Mouse (Mus musculus) spleen, adult 2 months (tissue): ENCODE data around the gene Tspan13. TPM values are rescaled to one million over a fixed set of nuclear protein-coding genes. Genes with fewer than 3 reads are reported as not detected.

ENCODE experiments used
- DNase-seq, 2 experiments: peaks; one replicate each; pipeline versions ENCODE4 v3.0.0 to v3.0.0-alpha.2; 2012 to 2021; ENCODE audit warnings: low spot score in 2 of 2, low read depth in 1 of 2
- H3K27ac ChIP-seq: fragments of 200-500 bp; 2 replicates; pipeline ENCODE4 v1.5.1; 2012; ENCODE audit warnings: low read length, inconsistent platforms; ENCODE audit not compliant: insufficient read depth
- H3K27me3 ChIP-seq: fragments of 200-500 bp; 2 replicates; pipeline ENCODE4 v1.6.1; 2012; ENCODE audit warnings: mild to moderate bottlenecking, moderate library complexity, low read length, inconsistent platforms; ENCODE audit not compliant: control insufficient read depth, insufficient read depth
- H3K36me3 ChIP-seq: fragments of 200-500 bp; 2 replicates; pipeline ENCODE4 v1.6.1; 2012; ENCODE audit warnings: mild to moderate bottlenecking, low read length, inconsistent platforms; ENCODE audit not compliant: control insufficient read depth, insufficient read depth
- H3K4me1 ChIP-seq: fragments of 200-500 bp; 2 replicates; pipeline ENCODE4 v1.6.1; 2011; ENCODE audit warnings: inconsistent platforms; ENCODE audit not compliant: control insufficient read depth, insufficient read depth, insufficient read length
- H3K4me3 ChIP-seq: fragments of 200-500 bp; 2 replicates; pipeline ENCODE4 v1.5.1; 2011; ENCODE audit warnings: mild to moderate bottlenecking, inconsistent platforms; ENCODE audit not compliant: insufficient read depth, insufficient read length; ENCODE audit errors: extremely low read depth
- CTCF ChIP-seq: fragments of 200-500 bp; IDR thresholded peaks from 2 replicates; pipeline ENCODE4 v1.5.1; 2011; ENCODE audit warnings: mild to moderate bottlenecking, inconsistent platforms; ENCODE audit not compliant: insufficient read depth, insufficient read length, insufficient replicate concordance; ENCODE audit errors: extremely low read depth
- POLR2A ChIP-seq: fragments of 200-500 bp; IDR thresholded peaks from 2 replicates; pipeline ENCODE4 v1.6.1; 2011; ENCODE audit warnings: low read depth, low read length, inconsistent platforms
- WGBS: fragments of 180-500 bp; shearing (Covaris S2); methylation state at CpG from one replicate; pipeline ENCODE4 v1.1.7; 2018; 5-methylcytosine and 5-hydroxymethylcytosine counted together
- polyA plus RNA-seq: library from polyadenylated mRNA; depleted of rRNA; stranded (reverse); fragments of >200 nt; gene quantifications from 2 replicates; pipeline ENCODE4 v1.2.3, GENCODE M21; 2012

The Tspan13 gene
- polyA plus RNA-seq, 1 experiment = 298 TPM

DNA sequence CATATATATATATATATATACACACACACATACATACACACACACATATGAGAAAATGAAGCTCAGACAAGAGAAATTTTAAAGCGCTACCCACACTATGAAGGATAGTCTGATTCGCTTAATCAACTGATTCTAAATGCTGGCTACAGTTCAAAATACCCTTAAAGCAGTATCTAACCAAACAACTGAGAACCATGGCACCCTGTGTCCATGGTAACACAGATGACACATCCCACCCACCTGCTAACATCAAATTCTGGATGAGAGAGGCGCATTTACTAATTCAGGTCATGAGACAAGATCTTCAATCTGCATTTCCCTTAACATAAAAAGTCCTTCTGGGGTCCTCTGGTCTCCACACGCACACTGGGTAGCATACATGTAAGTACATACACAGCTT, 16.2 kb downstream of the Tspan13 start:
- Histone ChIP-seq H3K27ac (no peak overlapping the region), H3K4me1 (peaks cover 14% of the 10 kb centered on the region; the same call in 1 of the 2 replicates), H3K27me3 (no peaks in the 10 kb centered on the region), H3K4me3 (no peak overlapping the region), H3K36me3 (no peaks in the 10 kb centered on the region; the same call in 1 of the 2 replicates)
- DNase-seq = no peak
- WGBS = 92% methylated on average over 4 of the region's 4 CpGs
- TF ChIP-seq POLR2A (no peak), CTCF (no peak)

DNA sequence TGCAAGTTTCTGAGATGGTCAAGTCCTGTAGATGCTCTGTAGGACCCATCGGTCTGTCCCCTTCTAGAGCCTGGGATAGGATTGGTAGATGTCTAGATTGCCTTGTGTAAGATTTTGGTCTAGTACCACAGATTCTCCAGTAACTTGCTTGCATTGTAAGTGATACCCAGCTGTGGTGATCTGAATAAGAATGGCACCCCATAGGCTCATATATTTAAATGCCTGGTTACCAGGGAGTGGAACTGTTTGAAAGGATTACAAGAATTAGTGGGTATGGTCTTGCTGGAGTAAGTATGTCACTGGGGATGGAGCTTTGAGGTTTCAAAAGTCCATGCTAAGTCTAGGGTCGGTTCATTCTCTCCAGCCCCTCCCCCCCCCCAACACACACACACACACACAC, 21.6 kb downstream of the Tspan13 start:
- H3K36me3 ChIP-seq = peaks cover 24% of the 10 kb centered on the region
- no peaks in the 10 kb centered on the region for H3K27me3 ChIP-seq
- no peak overlapping the region for H3K27ac ChIP-seq
- 100% methylated on average over 2 of the region's 2 CpGs for WGBS
- no peak for DNase-seq
- peaks cover 8% of the 10 kb centered on the region; the same call in 1 of the 2 replicates for H3K4me1 ChIP-seq
- no peak overlapping the region for H3K4me3 ChIP-seq
- TF ChIP-seq POLR2A (no peak), CTCF (no peak)

DNA sequence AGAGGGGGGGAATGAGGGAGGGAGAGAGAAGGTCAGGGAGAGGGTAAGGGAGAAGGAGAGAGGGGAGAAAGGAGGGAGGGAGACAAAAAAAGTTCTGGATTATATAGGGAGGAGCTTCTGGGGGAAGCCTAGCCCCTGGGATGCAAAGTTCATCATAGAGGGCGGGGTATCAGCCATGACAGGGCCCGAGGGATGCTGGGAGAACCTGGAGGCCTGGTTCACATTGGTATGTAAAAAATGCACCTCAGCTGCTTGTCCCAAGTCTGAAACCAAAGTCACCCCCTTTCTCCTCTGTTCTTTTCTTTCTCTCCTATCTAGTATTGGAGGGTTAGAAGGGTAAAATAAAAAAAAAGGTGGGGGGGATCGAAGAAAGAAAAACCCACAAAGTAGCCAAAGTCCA, 22.2 kb downstream of the Tspan13 start:
- no peak overlapping the region for H3K27ac ChIP-seq
- peaks cover 28% of the 10 kb centered on the region for H3K36me3 ChIP-seq
- no peak for DNase-seq
- H3K27me3 ChIP-seq = no peaks in the 10 kb centered on the region
- H3K4me3 ChIP-seq = no peak overlapping the region
- 88% methylated on average over 3 of the region's 3 CpGs for WGBS
- peaks cover 8% of the 10 kb centered on the region; the same call in 1 of the 2 replicates for H3K4me1 ChIP-seq
- TF ChIP-seq POLR2A (no peak), CTCF (no peak)

DNA sequence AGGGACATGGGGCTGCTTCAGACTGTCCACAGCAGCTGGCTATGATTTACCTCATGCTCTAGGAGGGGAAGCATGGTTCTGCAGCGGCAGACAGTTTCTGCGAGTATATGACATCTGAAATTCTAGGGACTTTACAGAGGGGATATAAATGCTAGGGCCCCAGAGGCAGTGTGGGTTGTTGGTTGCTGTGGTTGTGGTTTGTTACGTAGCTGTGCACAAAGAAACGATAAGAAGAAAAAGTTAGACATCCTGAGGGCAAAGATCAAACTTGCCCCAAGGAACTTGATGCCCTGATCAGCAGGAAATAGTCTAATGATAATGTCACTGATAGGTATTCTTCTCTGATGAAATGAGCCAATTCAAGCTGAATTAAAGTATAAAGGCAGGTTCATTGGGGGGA, 22.7 kb downstream of the Tspan13 start:
- Histone ChIP-seq H3K4me3 (no peak overlapping the region), H3K27me3 (no peaks in the 10 kb centered on the region), H3K27ac (no peak overlapping the region), H3K4me1 (peaks cover 7% of the 10 kb centered on the region; the same call in 1 of the 2 replicates), H3K36me3 (peaks cover 28% of the 10 kb centered on the region)
- WGBS = 42% methylated on average over 4 of the region's 4 CpGs
- TF ChIP-seq POLR2A = no peak
- no peak for TF ChIP-seq CTCF
- DNase-seq = no peak

DNA sequence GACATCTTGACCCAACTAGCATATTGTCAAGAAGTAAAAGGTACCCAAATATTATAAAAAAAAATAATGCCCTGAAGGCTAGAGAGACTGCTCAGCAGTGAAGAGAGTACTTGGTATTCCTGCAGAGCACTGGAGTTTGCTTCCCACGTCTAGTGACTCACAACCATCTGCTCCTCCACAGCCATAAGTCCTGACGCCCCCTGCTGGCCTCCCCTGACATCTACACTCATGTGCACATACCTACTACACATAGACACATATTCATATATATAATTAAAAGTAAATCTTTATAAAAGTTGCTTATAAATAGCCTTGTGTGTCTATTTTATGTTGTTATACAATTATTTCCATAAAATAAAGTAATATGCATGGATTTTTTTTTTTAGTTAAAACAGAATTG, 24.5 kb downstream of the Tspan13 start:
- Histone ChIP-seq H3K4me3 (no peak overlapping the region), H3K4me1 (peaks cover 3% of the 10 kb centered on the region; the same call in 1 of the 2 replicates), H3K27me3 (no peaks in the 10 kb centered on the region), H3K27ac (no peak overlapping the region), H3K36me3 (peaks cover 30% of the 10 kb centered on the region)
- no peak for DNase-seq
- no peak for TF ChIP-seq CTCF
- no peak for TF ChIP-seq POLR2A
- 96% methylated on average over 2 of the region's 2 CpGs for WGBS

DNA sequence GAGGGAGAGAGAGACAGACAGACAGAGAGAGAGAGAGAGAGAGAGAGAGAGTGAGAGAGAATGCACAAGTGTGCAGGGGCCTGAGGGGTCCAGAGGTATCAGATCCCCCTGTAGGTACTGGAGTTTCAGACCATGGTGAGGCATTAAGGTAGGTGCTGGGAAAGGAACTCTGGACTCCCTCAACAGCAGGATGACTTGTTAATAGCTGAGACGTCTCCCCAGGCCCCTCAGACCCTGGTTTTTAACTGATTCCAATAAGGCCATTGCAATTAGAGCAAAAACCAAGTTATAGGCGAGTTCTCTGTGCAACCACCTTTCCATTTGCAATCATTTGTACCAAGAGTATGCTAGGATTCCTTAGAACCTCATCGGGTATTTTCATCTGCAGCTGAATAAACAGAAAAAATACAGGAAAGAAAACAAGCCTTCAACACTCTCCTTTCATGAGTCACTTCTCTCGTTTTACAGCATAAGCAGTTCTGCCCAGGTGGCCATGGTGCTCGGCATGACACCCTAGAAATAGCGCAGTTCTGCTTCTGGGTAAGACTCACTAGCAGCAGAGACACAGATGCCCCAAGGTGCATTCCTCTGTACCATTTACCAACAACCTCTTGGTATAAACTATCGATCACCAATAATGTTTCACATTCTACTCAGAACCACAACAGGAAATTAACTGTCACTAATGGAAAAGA, 28.9 kb downstream of the Tspan13 start:
- Histone ChIP-seq H3K4me3 (no peak overlapping the region), H3K4me1 (no peaks in the 10 kb centered on the region), H3K36me3 (peaks cover 16% of the 10 kb centered on the region), H3K27me3 (no peaks in the 10 kb centered on the region), H3K27ac (no peak overlapping the region)
- TF ChIP-seq CTCF = no peak
- TF ChIP-seq POLR2A = no peak
- WGBS = 80% methylated on average over 7 of the region's 7 CpGs
- no peak for DNase-seq

DNA sequence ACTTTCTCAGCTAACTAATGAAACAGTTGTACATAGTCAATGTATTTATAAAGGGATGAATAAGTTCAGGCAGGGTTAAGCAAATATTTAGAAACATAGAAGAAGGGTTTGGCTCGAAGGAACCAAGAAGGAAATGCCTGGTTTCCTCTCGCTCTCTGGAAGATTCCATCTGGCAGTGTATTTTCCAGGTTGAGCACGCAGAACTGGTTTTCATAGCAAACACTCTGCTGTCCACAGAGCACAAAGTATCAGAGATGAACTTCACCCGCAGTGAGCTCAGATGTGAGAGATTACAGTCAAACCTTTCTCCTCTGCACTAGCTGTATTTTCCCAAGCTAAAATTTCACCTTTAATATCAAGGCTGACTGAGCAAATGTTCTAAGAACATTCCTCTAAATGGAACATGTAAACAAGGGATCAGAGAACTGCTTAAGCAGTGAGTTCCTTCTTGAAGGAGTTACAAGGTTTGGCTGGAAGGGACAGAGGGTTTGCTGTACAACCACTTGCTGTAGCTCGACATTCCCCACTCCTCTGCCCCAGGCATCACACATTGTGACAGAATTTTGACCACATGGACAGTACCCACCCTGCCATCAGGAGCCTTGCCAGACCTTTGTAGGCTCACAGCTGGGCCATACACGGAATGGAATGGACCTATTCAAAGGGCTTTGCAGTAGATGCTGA, 33.8 kb downstream of the Tspan13 start:
- H3K4me1 ChIP-seq = no peaks in the 10 kb centered on the region
- WGBS = 70% methylated on average over 6 of the region's 6 CpGs
- no peak for TF ChIP-seq POLR2A
- no peak for TF ChIP-seq CTCF
- no peak for DNase-seq
- H3K36me3 ChIP-seq = peaks cover under 1% of the 10 kb centered on the region; the same call in 1 of the 2 replicates
- H3K27ac ChIP-seq = no peak overlapping the region
- no peak overlapping the region for H3K4me3 ChIP-seq
- H3K27me3 ChIP-seq = no peaks in the 10 kb centered on the region
